Mouse (Mus musculus): Measurements from ENCODE around the gene Tbcel. TPM values are rescaled to one million over a fixed set of nuclear protein-coding genes. Genes with fewer than 3 reads are reported as not detected.
A peak's percentile ranks its signal among the peaks of the same experiment; 100 is the strongest.

Tbcel gene
- polyA plus RNA-seq, 1 experiment from 2014 or later: 5.0 TPM

- 98% methylated on average over 2 of the region's 2 CpGs for WGBS
- H3K4me3 ChIP-seq (replicated peaks; ENCODE audit: low read length): no peak overlapping the region
Measured at GRCm38 (mm10) chr9:42432155-42432554, 75.5 kb downstream of the Tbcel start.

GRCm38 (mm10) chr9:42431606-42432005, 76.0 kb downstream of the Tbcel start:
- Histone ChIP-seq H3K4me3 (replicated peaks; ENCODE audit: low read length) (no peak overlapping the region), H3K4me1 (replicated peaks; ENCODE audit: control insufficient read depth, insufficient read depth, low read length) (no peaks in the 10 kb centered on the region), H3K36me3 (ENCODE audit: control insufficient read depth, insufficient read depth) (peaks cover 13% of the 10 kb centered on the region; the same call in 1 of the 2 replicates), H3K9ac (replicated peaks; ENCODE audit: low read depth, low read length) (no peak overlapping the region), H3K9me3 (ENCODE audit: control insufficient read depth, low read length) (no peaks in the 10 kb centered on the region), H3K27ac (ENCODE audit: low read length) (no peak overlapping the region), H3K4me2 (ENCODE audit: low read length) (no peak overlapping the region), H3K27me3 (replicated peaks; ENCODE audit: control insufficient read depth, insufficient read depth, low read length) (no peaks in the 10 kb centered on the region)
- no peak for ATAC-seq
- WGBS: 80% methylated on average over 2 of the region's 2 CpGs

More at GRCm38 (mm10) chr9:42432155-42432554, 75.5 kb downstream of the Tbcel start:
- no peak overlapping the region for H3K9ac ChIP-seq (replicated peaks; ENCODE audit: low read depth, low read length)
- ATAC-seq: no peak
- H3K27ac ChIP-seq (ENCODE audit: low read length): no peak overlapping the region
- peaks cover 18% of the 10 kb centered on the region; the same call in 1 of the 2 replicates for H3K36me3 ChIP-seq (ENCODE audit: control insufficient read depth, insufficient read depth)
- H3K4me1 ChIP-seq (replicated peaks; ENCODE audit: control insufficient read depth, insufficient read depth, low read length): no peaks in the 10 kb centered on the region
- H3K4me2 ChIP-seq (ENCODE audit: low read length): no peak overlapping the region
- no peaks in the 10 kb centered on the region for H3K9me3 ChIP-seq (ENCODE audit: control insufficient read depth, low read length)
- no peaks in the 10 kb centered on the region for H3K27me3 ChIP-seq (replicated peaks; ENCODE audit: control insufficient read depth, insufficient read depth, low read length)

- 81% methylated on average over 12 of the region's 12 CpGs for WGBS
Measured at GRCm38 (mm10) chr9:42428060-42428924, 79.3 kb downstream of the Tbcel start.

GRCm38 (mm10) chr9:42426661-42427358, 80.8 kb downstream of the Tbcel start:
- Histone ChIP-seq H3K4me3 (replicated peaks; ENCODE audit: low read length) (no peak overlapping the region), H3K9me3 (ENCODE audit: control insufficient read depth, low read length) (no peaks in the 10 kb centered on the region), H3K27me3 (replicated peaks; ENCODE audit: control insufficient read depth, insufficient read depth, low read length) (no peaks in the 10 kb centered on the region), H3K4me1 (replicated peaks; ENCODE audit: control insufficient read depth, insufficient read depth, low read length) (no peaks in the 10 kb centered on the region), H3K27ac (ENCODE audit: low read length) (no peak overlapping the region), H3K36me3 (ENCODE audit: control insufficient read depth, insufficient read depth) (0 out of 2 replicates have a peak, but pooled peaks cover 7% of the 10 kb centered on the region), H3K9ac (replicated peaks; ENCODE audit: low read depth, low read length) (no peak overlapping the region), H3K4me2 (ENCODE audit: low read length) (no peak overlapping the region)
- ATAC-seq: no peak
- WGBS: 47% methylated on average over 10 of the region's 10 CpGs

More at GRCm38 (mm10) chr9:42428060-42428924, 79.3 kb downstream of the Tbcel start:
- H3K9ac ChIP-seq (replicated peaks; ENCODE audit: low read depth, low read length): no peak overlapping the region
- H3K4me1 ChIP-seq (replicated peaks; ENCODE audit: control insufficient read depth, insufficient read depth, low read length): no peaks in the 10 kb centered on the region
- ATAC-seq: no peak
- no peak overlapping the region for H3K4me3 ChIP-seq (replicated peaks; ENCODE audit: low read length)
- H3K27me3 ChIP-seq (replicated peaks; ENCODE audit: control insufficient read depth, insufficient read depth, low read length): no peaks in the 10 kb centered on the region
- H3K27ac ChIP-seq (ENCODE audit: low read length): 0 out of 2 replicates have a peak overlapping the region, but pooled peaks have one; percentile 13
- 0 out of 2 replicates have a peak, but pooled peaks cover 7% of the 10 kb centered on the region for H3K36me3 ChIP-seq (ENCODE audit: control insufficient read depth, insufficient read depth)
- no peak overlapping the region for H3K4me2 ChIP-seq (ENCODE audit: low read length)
- no peaks in the 10 kb centered on the region for H3K9me3 ChIP-seq (ENCODE audit: control insufficient read depth, low read length)

- Histone ChIP-seq H3K9ac (replicated peaks; ENCODE audit: low read depth, low read length) (no peak overlapping the region), H3K27me3 (replicated peaks; ENCODE audit: control insufficient read depth, insufficient read depth, low read length) (no peaks in the 10 kb centered on the region), H3K4me1 (replicated peaks; ENCODE audit: control insufficient read depth, insufficient read depth, low read length) (no peaks in the 10 kb centered on the region), H3K27ac (ENCODE audit: low read length) (no peak overlapping the region), H3K4me3 (replicated peaks; ENCODE audit: low read length) (no peak overlapping the region), H3K9me3 (ENCODE audit: control insufficient read depth, low read length) (no peaks in the 10 kb centered on the region), H3K36me3 (ENCODE audit: control insufficient read depth, insufficient read depth) (peaks cover 4% of the 10 kb centered on the region; the same call in 1 of the 2 replicates), H3K4me2 (ENCODE audit: low read length) (no peak overlapping the region)
- ATAC-seq: no peak
- WGBS: 96% methylated on average over 2 of the region's 2 CpGs
Measured at GRCm38 (mm10) chr9:42423649-42424048, 84.0 kb downstream of the Tbcel start.

- no peaks in the 10 kb centered on the region for H3K9me3 ChIP-seq (ENCODE audit: control insufficient read depth, low read length)
- no peak for ATAC-seq
- H3K4me2 ChIP-seq (ENCODE audit: low read length): no peak overlapping the region
- H3K4me1 ChIP-seq (replicated peaks; ENCODE audit: control insufficient read depth, insufficient read depth, low read length): no peaks in the 10 kb centered on the region
- H3K27ac ChIP-seq (ENCODE audit: low read length): no peak overlapping the region
- H3K27me3 ChIP-seq (replicated peaks; ENCODE audit: control insufficient read depth, insufficient read depth, low read length): no peaks in the 10 kb centered on the region
- peaks cover 6% of the 10 kb centered on the region; the same call in 1 of the 2 replicates for H3K36me3 ChIP-seq (ENCODE audit: control insufficient read depth, insufficient read depth)
- H3K9ac ChIP-seq (replicated peaks; ENCODE audit: low read depth, low read length): no peak overlapping the region
- 71% methylated on average over 2 of the region's 2 CpGs for WGBS
- no peak overlapping the region for H3K4me3 ChIP-seq (replicated peaks; ENCODE audit: low read length)
Measured at GRCm38 (mm10) chr9:42419687-42420086, 87.9 kb downstream of the Tbcel start.

GRCm38 (mm10) chr9:42418786-42419185, 88.8 kb downstream of the Tbcel start:
- WGBS: 92% methylated on average over 5 of the region's 5 CpGs
- peaks cover 6% of the 10 kb centered on the region; the same call in 1 of the 2 replicates for H3K36me3 ChIP-seq (ENCODE audit: control insufficient read depth, insufficient read depth)

GRCm38 (mm10) chr9:42417352-42417952, 90.2 kb downstream of the Tbcel start:
- Histone ChIP-seq H3K27me3 (replicated peaks; ENCODE audit: control insufficient read depth, insufficient read depth, low read length) (no peaks in the 10 kb centered on the region), H3K36me3 (ENCODE audit: control insufficient read depth, insufficient read depth) (peaks cover 6% of the 10 kb centered on the region; the same call in 1 of the 2 replicates), H3K9me3 (ENCODE audit: control insufficient read depth, low read length) (no peaks in the 10 kb centered on the region), H3K9ac (replicated peaks; ENCODE audit: low read depth, low read length) (no peak overlapping the region), H3K27ac (ENCODE audit: low read length) (no peak overlapping the region), H3K4me1 (replicated peaks; ENCODE audit: control insufficient read depth, insufficient read depth, low read length) (peaks cover 13% of the 10 kb centered on the region), H3K4me3 (replicated peaks; ENCODE audit: low read length) (no peak overlapping the region), H3K4me2 (ENCODE audit: low read length) (no peak overlapping the region)
- ATAC-seq: no peak; the same call in 1 of the 2 replicates
- WGBS: 63% methylated on average over 12 of the region's 12 CpGs

More at GRCm38 (mm10) chr9:42418786-42419185, 88.8 kb downstream of the Tbcel start:
- Histone ChIP-seq H3K4me2 (ENCODE audit: low read length) (no peak overlapping the region), H3K4me1 (replicated peaks; ENCODE audit: control insufficient read depth, insufficient read depth, low read length) (peaks cover 5% of the 10 kb centered on the region), H3K9ac (replicated peaks; ENCODE audit: low read depth, low read length) (no peak overlapping the region), H3K27me3 (replicated peaks; ENCODE audit: control insufficient read depth, insufficient read depth, low read length) (no peaks in the 10 kb centered on the region), H3K9me3 (ENCODE audit: control insufficient read depth, low read length) (no peaks in the 10 kb centered on the region), H3K27ac (ENCODE audit: low read length) (no peak overlapping the region), H3K4me3 (replicated peaks; ENCODE audit: low read length) (no peak overlapping the region)
- ATAC-seq: no peak

GRCm38 (mm10) chr9:42415184-42415583, 92.4 kb downstream of the Tbcel start:
- no peak overlapping the region for H3K4me3 ChIP-seq (replicated peaks; ENCODE audit: low read length)
- 44% methylated on average over 1 of the region's 1 CpGs for WGBS
- 0 out of 2 replicates have a peak, but pooled peaks cover 2% of the 10 kb centered on the region for H3K36me3 ChIP-seq (ENCODE audit: control insufficient read depth, insufficient read depth)
- no peak overlapping the region for H3K4me2 ChIP-seq (ENCODE audit: low read length)
- ATAC-seq: no peak
- peaks cover 13% of the 10 kb centered on the region for H3K4me1 ChIP-seq (replicated peaks; ENCODE audit: control insufficient read depth, insufficient read depth, low read length)
- no peak overlapping the region for H3K9ac ChIP-seq (replicated peaks; ENCODE audit: low read depth, low read length)
- no peak overlapping the region for H3K27ac ChIP-seq (ENCODE audit: low read length)
- no peaks in the 10 kb centered on the region for H3K27me3 ChIP-seq (replicated peaks; ENCODE audit: control insufficient read depth, insufficient read depth, low read length)
- H3K9me3 ChIP-seq (ENCODE audit: control insufficient read depth, low read length): no peaks in the 10 kb centered on the region

Data from forebrain, embryonic 16.5 days (tissue).